Mouse (Mus musculus) heart, postnatal 10 days (tissue): ENCODE data around the gene Birc3. TPM values are rescaled to one million over a fixed set of nuclear protein-coding genes. Genes with fewer than 3 reads are reported as not detected.

Experiments used
- DNase-seq, 2 experiments: peaks; one replicate each; pipeline ENCODE4 v3.0.0; 2021
- intact Hi-C: fragments of 180-260 bp; cut with DNase I; formaldehyde crosslinking; loops from one replicate; pipeline ENCODE4 v1.15.1; 2025
- total RNA-seq, 2 experiments: library from RNA; stranded (reverse); gene quantifications; 2 replicates each; pipeline ENCODE4 v1.2.3; 2021

Gene Birc3
- total RNA-seq, 2 experiments from 2014 or later = 8.5 to 12.0 TPM

- intact Hi-C loops = no loop called here
- no peak for DNase-seq
Observed at GRCm38 (mm10) chr9:7833421-7833820, 39.6 kb downstream of the Birc3 start.

DNA sequence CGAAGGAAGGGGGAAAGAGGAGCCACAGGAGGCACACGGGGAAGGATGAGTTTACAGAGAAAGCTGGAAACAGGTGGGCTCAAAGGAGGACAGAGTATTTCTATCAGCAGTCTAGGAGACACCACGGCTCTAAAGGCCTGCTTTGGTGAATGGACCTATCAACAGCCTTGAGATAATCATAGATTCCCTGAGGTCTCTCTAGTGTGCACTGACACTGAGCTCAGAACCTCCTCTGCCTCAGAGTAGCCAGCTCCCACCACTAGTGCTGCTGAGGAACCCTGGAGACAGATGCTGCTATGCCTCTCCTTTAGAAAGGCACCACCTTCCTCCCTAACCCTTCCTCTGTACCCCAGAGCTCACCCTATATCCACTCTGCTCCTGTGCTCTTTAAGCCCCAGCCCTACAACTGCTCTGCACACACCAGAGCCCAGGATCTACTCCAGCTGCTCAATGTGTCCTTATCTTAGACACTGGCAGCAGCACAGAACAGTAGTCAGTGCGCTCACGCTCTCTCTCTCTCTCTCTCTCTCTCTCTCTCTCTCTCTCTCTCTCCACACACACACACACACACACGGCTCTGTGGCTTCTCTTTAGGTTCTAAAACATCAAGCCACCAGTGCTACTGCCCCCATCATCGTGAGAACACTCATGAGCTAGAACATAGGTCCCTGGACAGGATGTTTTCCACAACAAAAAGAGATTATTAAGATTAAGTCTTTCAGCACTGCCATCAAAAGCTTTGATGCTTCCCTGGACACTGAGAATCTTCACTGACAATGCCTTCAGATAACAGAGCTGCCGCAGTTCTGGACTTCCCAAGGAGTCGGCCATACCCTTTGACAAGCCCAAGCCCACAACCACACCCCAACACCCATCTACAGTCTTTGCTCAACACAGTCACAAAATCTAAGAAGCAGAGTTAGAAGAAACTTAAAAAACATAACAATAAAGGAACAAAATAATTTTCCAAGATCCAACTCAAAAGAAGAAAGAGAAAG lies 43.2 kb downstream of the Birc3 start:
- DNase-seq = peak; percentile 34 to 39
- intact Hi-C loops = loop anchor here (10.0 kb wide), 1 partner anchor 115 kb away; no protein-coding TSS in a partner anchor

GRCm38 (mm10) chr9:7828706-7829105 lies 44.3 kb downstream of the Birc3 start:
- intact Hi-C loops = loop anchor here (10.0 kb wide), 1 partner anchor 114 kb away; no protein-coding TSS in a partner anchor
- DNase-seq = no peak

DNA sequence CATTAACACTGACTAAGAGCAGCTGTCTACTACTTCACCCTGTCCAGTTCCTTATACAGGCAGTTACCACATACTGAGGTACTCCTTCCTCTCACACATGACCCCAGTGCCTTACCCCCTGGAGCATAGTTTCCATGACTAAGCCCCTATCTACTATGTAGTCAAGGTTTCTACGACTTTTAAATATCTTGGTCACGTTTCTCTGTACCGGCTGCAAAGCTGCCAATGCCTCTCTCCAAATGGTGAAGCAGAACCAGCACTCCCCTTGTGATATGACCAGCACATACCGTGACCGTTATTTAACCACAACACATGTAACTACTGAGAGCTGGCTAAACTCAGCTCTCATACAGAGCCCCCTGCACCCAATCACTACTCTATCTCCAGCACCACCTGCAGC lies 48.1 kb downstream of the Birc3 start:
- no peak for DNase-seq
- intact Hi-C loops = loop anchor here (10.0 kb wide), 1 partner anchor 110 kb away; no protein-coding TSS in a partner anchor

DNA sequence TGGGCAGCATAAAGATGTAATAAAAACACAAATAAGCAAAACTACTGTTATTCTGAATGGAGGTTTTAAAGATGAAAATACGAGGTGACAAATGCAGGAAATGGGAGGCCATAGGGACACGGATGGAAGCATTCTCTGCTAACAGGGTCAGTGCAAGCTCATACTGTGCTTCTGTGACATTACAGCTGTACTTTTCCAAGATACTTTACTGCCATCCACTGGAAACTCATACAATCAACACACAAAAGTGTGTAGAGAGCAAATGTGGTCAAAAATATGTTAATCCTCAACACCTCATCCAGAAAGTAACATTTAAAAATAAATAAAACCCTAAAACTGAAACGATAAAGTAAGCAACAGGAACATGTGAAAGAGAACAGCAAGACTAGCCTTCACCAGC lies 50.2 kb downstream of the Birc3 start:
- DNase-seq = no peak
- intact Hi-C loops = loop anchor here (10.0 kb wide), 1 partner anchor 108 kb away; no protein-coding TSS in a partner anchor

DNA sequence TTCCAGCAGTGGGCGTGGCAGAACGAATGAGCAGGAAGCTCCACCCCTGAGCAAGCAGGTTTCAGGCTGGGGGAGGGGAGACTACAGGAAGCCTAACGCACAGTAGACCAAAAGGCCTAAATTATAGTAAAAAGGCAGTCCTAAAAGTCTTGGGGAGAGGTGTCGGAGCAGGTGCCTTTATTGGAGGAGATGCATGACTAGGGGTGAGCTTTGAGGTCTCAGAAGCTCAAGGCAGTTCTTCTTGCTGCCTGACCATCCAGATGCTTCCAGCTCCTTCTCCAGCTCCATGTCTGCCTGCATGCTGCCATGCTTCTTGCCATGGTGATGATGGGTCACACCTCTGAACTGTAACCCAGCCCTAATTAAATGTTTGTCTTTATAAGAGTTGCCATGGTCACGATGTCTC lies 67.9 kb downstream of the Birc3 start:
- DNase-seq = no peak
- intact Hi-C loops = no loop called here

Other genes with a start within 250 kb of the Birc3 start
- not detected for gene Mmp20, start 245.0 kb downstream of the Birc3 start, total RNA-seq
- gene Mmp7, start 181.1 kb downstream of the Birc3 start, total RNA-seq = not detected
- 10 to 100 TPM; 57.0 to 61.2 TPM for gene Tmem123, start 109.1 kb downstream of the Birc3 start, total RNA-seq
- 10 to 100 TPM; 24.6 to 26.6 TPM for gene Birc2, start 36.1 kb downstream of the Birc3 start, total RNA-seq
- gene Yap1, start 131.4 kb upstream of the Birc3 start, total RNA-seq = 10 to 100 TPM; 63.6 to 70.5 TPM
- 1 to 10 TPM in 1 of 2 experiments, under 1 TPM in 1; 0.79 to 1.3 TPM for gene Cfap300, start 169.6 kb upstream of the Birc3 start, total RNA-seq